Mouse (Mus musculus) layer of hippocampus, adult 9-10 months (tissue): ENCODE results near the gene BC024063.
"Not testable (repeated sequence)": the region's sequence is repeated elsewhere in the genome, so short reads cannot be mapped to it uniquely, and the experiment has no call there.

ENCODE experiments used
- DNase-seq: peaks from one replicate; pipeline ENCODE4 v3.0.0; 2022; ENCODE audit warnings: low spot score

The BC024063 gene

GRCm38 (mm10) chr10:82082728-82083621 lies at the start of gene BC024063:
Gene BC024063 (plus strand): TSS chr10:82083353.
- DNase-seq = peak; percentile 60

- no peak for DNase-seq
These were observed 41.0 kb upstream of the BC024063 start for GRCm38 (mm10) chr10:82042191-82042590.

- no peak for DNase-seq
These were observed 36.5 kb upstream of the BC024063 start for GRCm38 (mm10) chr10:82046603-82047002.

GRCm38 (mm10) chr10:82047597-82048459 lies 35.3 kb upstream of the BC024063 start, which contains the start of gene Zfp873:
Gene Zfp873 (plus strand): TSS chr10:82048123.
- peak; percentile 92 for DNase-seq

- DNase-seq = not testable (repeated sequence)
These were observed 34.7 kb upstream of the BC024063 start for GRCm38 (mm10) chr10:82048460-82048804.

GRCm38 (mm10) chr10:82083622-82083971 lies 444 bp downstream of the BC024063 start:
- not testable (repeated sequence) for DNase-seq

GRCm38 (mm10) chr10:82117206-82117605 lies 34.1 kb downstream of the BC024063 start:
- DNase-seq = no peak

GRCm38 (mm10) chr10:82127850-82128401 lies 44.8 kb downstream of the BC024063 start, which contains the start of gene AU041133:
Gene AU041133 (plus strand): TSS chr10:82128013.
- peak; percentile 85 for DNase-seq

GRCm38 (mm10) chr10:82145282-82145681 lies 62.1 kb downstream of the BC024063 start:
- no peak for DNase-seq

GRCm38 (mm10) chr10:82147571-82147970 lies 64.4 kb downstream of the BC024063 start:
- no peak for DNase-seq
